24 mouse cellular contexts compared by ENCODE assay signal in the genomic region with DNA sequence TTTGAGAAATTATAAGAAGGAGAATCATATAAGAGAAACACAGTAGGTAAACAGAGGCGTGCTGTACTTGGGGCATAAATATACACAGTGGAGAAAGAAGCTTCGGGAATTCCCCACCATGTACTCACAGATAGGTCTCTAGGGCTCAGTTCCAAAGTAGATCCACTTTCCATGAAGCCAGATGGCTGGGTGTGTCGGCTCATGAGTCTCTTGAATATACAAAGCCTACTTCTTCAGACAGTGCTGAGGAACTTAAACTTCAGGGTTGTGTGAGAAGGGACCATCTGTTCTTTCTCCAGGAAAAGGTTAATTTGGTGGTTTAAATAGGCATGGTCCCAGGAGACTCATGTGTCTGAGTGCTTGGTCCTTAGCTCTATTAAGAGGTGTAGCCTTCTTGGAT.
A peak's percentile ranks its signal among the peaks of the same experiment; 100 is the strongest.
DNase-seq lines count a peak whose midpoint lies in the region; ATAC-seq lines count a peak whose summit lies in the region.
"Had no signal": no experiment of that assay in that cellular context is flagged by ENCODE, and none has a peak within 500 bp of the region (broad histone marks: within the 10 kb centered on the region; RNA-seq: fewer than 3 reads in every experiment).

No protein-coding gene starts in this region.

- H3K4me3 ChIP-seq in embryonic facial prominence, embryonic 12.5 days: no peak overlapping the region
- no peak overlapping the region for H3K4me3 ChIP-seq in embryonic facial prominence, embryonic 10.5 days
- H3K4me3 ChIP-seq: forebrain, embryonic 10.5 days; intestine, embryonic 15.5 days; limb, embryonic 13.5 days; liver, embryonic 12.5 days had no signal

- DNase-seq in embryonic facial prominence, embryonic 10.5 days (ENCODE audit: low spot score): no peak
- peak; percentile 27 for DNase-seq in left cerebral cortex, adult 11 months (ENCODE audit: low spot score)
- no peak for DNase-seq in left cerebral cortex, postnatal 4 days
- DNase-seq in large intestine, adult 2 months (ENCODE audit: low read depth, low spot score): peak; percentile 21
- peak; percentile 23 to 52 for DNase-seq in right cerebral cortex, postnatal 10 days (ENCODE audit: low spot score in 2 of 2)
- no peak for DNase-seq in retina, embryonic 14.5 days (ENCODE audit: low spot score)
- no peak for DNase-seq in kidney, postnatal 10 days
- DNase-seq: adrenal gland, postnatal 10 days; cerebellum, adult 8-10 months; gastrocnemius, postnatal 10 days; kidney, adult 9 months; kidney, postnatal 36 days; lung, adult 18-20 months; lung, postnatal 10 days had no signal

- no peak overlapping the region for H3K9ac ChIP-seq in embryonic facial prominence, embryonic 12.5 days
- H3K9ac ChIP-seq: intestine, embryonic 15.5 days; limb, embryonic 13.5 days; liver, embryonic 12.5 days had no signal

- 0 out of 2 replicates have a peak, but pooled peaks have one; percentile 6 for ATAC-seq in embryonic facial prominence, embryonic 12.5 days (ENCODE audit: insufficient number of reproducible peaks, insufficient read depth, low FRiP score, low TSS enrichment)
- ATAC-seq: forebrain, embryonic 16.5 days; hindbrain, embryonic 16.5 days; intestine, embryonic 15.5 days; liver, embryonic 12.5 days had no signal

- 73% methylated on average over 3 of the region's 3 CpGs for WGBS in embryonic facial prominence, embryonic 12.5 days
- WGBS in embryonic facial prominence, embryonic 10.5 days: 84% methylated on average over 3 of the region's 3 CpGs
- WGBS in large intestine, adult 2 months: 14% methylated on average over 3 of the region's 3 CpGs

- no peaks in the 10 kb centered on the region for H3K36me3 ChIP-seq in embryonic facial prominence, embryonic 12.5 days
- no peaks in the 10 kb centered on the region for H3K36me3 ChIP-seq in embryonic facial prominence, embryonic 10.5 days (replicated peaks)
- H3K36me3 ChIP-seq: forebrain, embryonic 10.5 days; intestine, embryonic 15.5 days; limb, embryonic 13.5 days; liver, embryonic 12.5 days had no signal

- H3K27me3 ChIP-seq in embryonic facial prominence, embryonic 12.5 days: no peaks in the 10 kb centered on the region
- H3K27me3 ChIP-seq in embryonic facial prominence, embryonic 10.5 days (replicated peaks; ENCODE audit: low read depth, poor library complexity, severe bottlenecking): no peaks in the 10 kb centered on the region
- H3K27me3 ChIP-seq: intestine, embryonic 15.5 days; limb, embryonic 13.5 days; liver, embryonic 12.5 days had no signal

- H3K27ac ChIP-seq in embryonic facial prominence, embryonic 12.5 days: no peak overlapping the region
- H3K27ac ChIP-seq in embryonic facial prominence, embryonic 10.5 days (replicated peaks): no peak overlapping the region
- H3K27ac ChIP-seq: forebrain, embryonic 10.5 days; intestine, embryonic 15.5 days; limb, embryonic 13.5 days; liver, embryonic 12.5 days; stomach, postnatal 0 days had no signal

- no peaks in the 10 kb centered on the region for H3K9me3 ChIP-seq in embryonic facial prominence, embryonic 12.5 days
- no peaks in the 10 kb centered on the region for H3K9me3 ChIP-seq in embryonic facial prominence, embryonic 10.5 days
- H3K9me3 ChIP-seq: forebrain, embryonic 10.5 days; intestine, embryonic 15.5 days; limb, embryonic 13.5 days; liver, embryonic 12.5 days had no signal

- no peak overlapping the region for H3K4me2 ChIP-seq in embryonic facial prominence, embryonic 12.5 days (replicated peaks)
- H3K4me2 ChIP-seq: heart, embryonic 11.5 days; intestine, embryonic 15.5 days; limb, embryonic 13.5 days; liver, embryonic 12.5 days; midbrain, embryonic 11.5 days had no signal

- intact Hi-C loops in left cerebral cortex, postnatal 4 days (cut with DNase I): no loop called here

- no peaks in the 10 kb centered on the region for H3K4me1 ChIP-seq in embryonic facial prominence, embryonic 12.5 days
- H3K4me1 ChIP-seq in embryonic facial prominence, embryonic 10.5 days: no peaks in the 10 kb centered on the region
- H3K4me1 ChIP-seq: forebrain, embryonic 10.5 days; intestine, embryonic 15.5 days; limb, embryonic 13.5 days; liver, embryonic 12.5 days had no signal

Comparison
In these comparisons a context has a peak if more than half of its experiments do, and no peak if none do; other contexts are left out.
1. DNase-seq: peak in left cerebral cortex, adult 11 months (single experiment), large intestine, adult 2 months (single experiment) and right cerebral cortex, postnatal 10 days (2 of 2); none in embryonic facial prominence, embryonic 10.5 days (single experiment), left cerebral cortex, postnatal 4 days (single experiment), retina, embryonic 14.5 days (single experiment) and kidney, postnatal 10 days (single experiment).